Mouse (Mus musculus): ENCODE measurements at regions not wholly inside any gene's neighbourhood (a gene's known extent, or its start where the extent isn't known, plus 50 kb on each side); places are given as distances from the start of the nearest gene placed in this dataset.
A peak's percentile ranks its signal among the peaks of the same experiment; 100 is the strongest.

- Histone ChIP-seq H3K9ac (replicated peaks; ENCODE audit: low read depth) (no peak overlapping the region), H3K4me1 (ENCODE audit: insufficient read depth, low read depth, low read length) (no peaks in the 10 kb centered on the region), H3K27me3 (replicated peaks; ENCODE audit: insufficient read depth, low read length) (no peaks in the 10 kb centered on the region), H3K27ac (ENCODE audit: low read length) (no peak overlapping the region), H3K36me3 (ENCODE audit: insufficient read depth, low read length) (no peaks in the 10 kb centered on the region), H3K9me3 (ENCODE audit: low read length) (no peaks in the 10 kb centered on the region), H3K4me2 (replicated peaks; ENCODE audit: low read depth, low read length) (no peak overlapping the region), H3K4me3 (ENCODE audit: low read depth, low read length) (no peak overlapping the region)
- DNase-seq (ENCODE audit: low spot score) (no peak), ATAC-seq (no peak)
- TF ChIP-seq EP300 (IDR thresholded peaks at IDR 0.05): no peak
- 54% methylated on average over 2 of the region's 2 CpGs for WGBS
These were observed 845.4 kb downstream of the Pcdh18 start for GRCm38 (mm10) chr3:48911758-48912157.

GRCm38 (mm10) chr3:48890403-48890802 is 866.7 kb downstream of the Pcdh18 start:
- H3K27me3 ChIP-seq (replicated peaks; ENCODE audit: insufficient read depth, low read length): no peaks in the 10 kb centered on the region
- H3K4me1 ChIP-seq (ENCODE audit: insufficient read depth, low read depth, low read length): no peaks in the 10 kb centered on the region
- no peaks in the 10 kb centered on the region for H3K9me3 ChIP-seq (ENCODE audit: low read length)
- H3K4me2 ChIP-seq (replicated peaks; ENCODE audit: low read depth, low read length): no peak overlapping the region
- TF ChIP-seq EP300 (IDR thresholded peaks at IDR 0.05) (no peak), CTCF (IDR thresholded peaks at IDR 0.05) (no peak)
- no peak overlapping the region for H3K9ac ChIP-seq (replicated peaks; ENCODE audit: low read depth)
- ATAC-seq (no peak), DNase-seq (ENCODE audit: low spot score) (no peak)
- H3K4me3 ChIP-seq (ENCODE audit: low read depth, low read length): no peak overlapping the region
- 60% methylated on average over 3 of the region's 3 CpGs for WGBS
- H3K36me3 ChIP-seq (ENCODE audit: insufficient read depth, low read length): no peaks in the 10 kb centered on the region
- H3K27ac ChIP-seq (ENCODE audit: low read length): no peak overlapping the region

- no peak for TF ChIP-seq EP300 (IDR thresholded peaks at IDR 0.05)
- TF ChIP-seq CTCF (IDR thresholded peaks at IDR 0.05): no peak
- Histone ChIP-seq H3K9ac (replicated peaks; ENCODE audit: low read depth) (no peak overlapping the region), H3K4me3 (ENCODE audit: low read depth, low read length) (no peak overlapping the region), H3K27ac (ENCODE audit: low read length) (no peak overlapping the region), H3K27me3 (replicated peaks; ENCODE audit: insufficient read depth, low read length) (no peaks in the 10 kb centered on the region), H3K36me3 (ENCODE audit: insufficient read depth, low read length) (no peaks in the 10 kb centered on the region), H3K4me1 (ENCODE audit: insufficient read depth, low read depth, low read length) (no peaks in the 10 kb centered on the region), H3K9me3 (ENCODE audit: low read length) (no peaks in the 10 kb centered on the region), H3K4me2 (replicated peaks; ENCODE audit: low read depth, low read length) (no peak overlapping the region)
- ATAC-seq: no peak
- WGBS: 13% methylated on average over 4 of the region's 4 CpGs
- no peak for DNase-seq (ENCODE audit: low spot score)
These were observed 869.2 kb downstream of the Pcdh18 start for GRCm38 (mm10) chr3:48887885-48888284.

GRCm38 (mm10) chr3:48869527-48869926 is 887.6 kb downstream of the Pcdh18 start:
- Histone ChIP-seq H3K9me3 (ENCODE audit: low read length) (no peaks in the 10 kb centered on the region), H3K9ac (replicated peaks; ENCODE audit: low read depth) (no peak overlapping the region), H3K27ac (ENCODE audit: low read length) (no peak overlapping the region), H3K4me1 (ENCODE audit: insufficient read depth, low read depth, low read length) (no peaks in the 10 kb centered on the region), H3K27me3 (replicated peaks; ENCODE audit: insufficient read depth, low read length) (no peaks in the 10 kb centered on the region), H3K4me3 (ENCODE audit: low read depth, low read length) (no peak overlapping the region), H3K4me2 (replicated peaks; ENCODE audit: low read depth, low read length) (no peak overlapping the region), H3K36me3 (ENCODE audit: insufficient read depth, low read length) (no peaks in the 10 kb centered on the region)
- WGBS: 50% methylated on average over 2 of the region's 2 CpGs
- DNase-seq (ENCODE audit: low spot score): no peak
- TF ChIP-seq EP300 (IDR thresholded peaks at IDR 0.05): no peak
- TF ChIP-seq CTCF (IDR thresholded peaks at IDR 0.05): no peak
- no peak for ATAC-seq

- no peak overlapping the region for H3K4me3 ChIP-seq (ENCODE audit: low read depth, low read length)
- no peak for ATAC-seq
- H3K9me3 ChIP-seq (ENCODE audit: low read length): no peaks in the 10 kb centered on the region
- peak; percentile 75 for DNase-seq (ENCODE audit: low spot score)
- WGBS: 40% methylated on average over 6 of the region's 6 CpGs
- no peaks in the 10 kb centered on the region for H3K36me3 ChIP-seq (ENCODE audit: insufficient read depth, low read length)
- peak; percentile 67 for TF ChIP-seq CTCF (IDR thresholded peaks at IDR 0.05)
- TF ChIP-seq EP300 (IDR thresholded peaks at IDR 0.05): no peak
- H3K27me3 ChIP-seq (replicated peaks; ENCODE audit: insufficient read depth, low read length): no peaks in the 10 kb centered on the region
- no peak overlapping the region for H3K9ac ChIP-seq (replicated peaks; ENCODE audit: low read depth)
- no peak overlapping the region for H3K27ac ChIP-seq (ENCODE audit: low read length)
- no peak overlapping the region for H3K4me2 ChIP-seq (replicated peaks; ENCODE audit: low read depth, low read length)
- H3K4me1 ChIP-seq (ENCODE audit: insufficient read depth, low read depth, low read length): no peaks in the 10 kb centered on the region
These were observed 911.0 kb downstream of the Pcdh18 start for GRCm38 (mm10) chr3:48846049-48846653.

- Histone ChIP-seq H3K36me3 (ENCODE audit: insufficient read depth, low read length) (no peaks in the 10 kb centered on the region), H3K4me2 (replicated peaks; ENCODE audit: low read depth, low read length) (no peak overlapping the region), H3K9me3 (ENCODE audit: low read length) (no peaks in the 10 kb centered on the region), H3K27ac (ENCODE audit: low read length) (no peak overlapping the region), H3K27me3 (replicated peaks; ENCODE audit: insufficient read depth, low read length) (no peaks in the 10 kb centered on the region), H3K9ac (replicated peaks; ENCODE audit: low read depth) (no peak overlapping the region), H3K4me3 (ENCODE audit: low read depth, low read length) (no peak overlapping the region), H3K4me1 (ENCODE audit: insufficient read depth, low read depth, low read length) (no peaks in the 10 kb centered on the region)
- 56% methylated on average over 3 of the region's 3 CpGs for WGBS
- DNase-seq (ENCODE audit: low spot score): no peak
- TF ChIP-seq CTCF (IDR thresholded peaks at IDR 0.05) (no peak), EP300 (IDR thresholded peaks at IDR 0.05) (no peak)
- no peak for ATAC-seq
These were observed 916.4 kb downstream of the Pcdh18 start for GRCm38 (mm10) chr3:48840692-48841091.

GRCm38 (mm10) chr3:48823360-48823759 is 933.8 kb downstream of the Pcdh18 start:
- H3K9ac ChIP-seq (replicated peaks; ENCODE audit: low read depth): no peak overlapping the region
- TF ChIP-seq EP300 (IDR thresholded peaks at IDR 0.05) (no peak), CTCF (IDR thresholded peaks at IDR 0.05) (no peak)
- no peaks in the 10 kb centered on the region for H3K36me3 ChIP-seq (ENCODE audit: insufficient read depth, low read length)
- H3K9me3 ChIP-seq (ENCODE audit: low read length): no peaks in the 10 kb centered on the region
- no peaks in the 10 kb centered on the region for H3K4me1 ChIP-seq (ENCODE audit: insufficient read depth, low read depth, low read length)
- 56% methylated on average over 6 of the region's 6 CpGs for WGBS
- ATAC-seq: no peak
- DNase-seq (ENCODE audit: low spot score): no peak
- no peaks in the 10 kb centered on the region for H3K27me3 ChIP-seq (replicated peaks; ENCODE audit: insufficient read depth, low read length)
- no peak overlapping the region for H3K4me3 ChIP-seq (ENCODE audit: low read depth, low read length)
- H3K4me2 ChIP-seq (replicated peaks; ENCODE audit: low read depth, low read length): no peak overlapping the region
- H3K27ac ChIP-seq (ENCODE audit: low read length): no peak overlapping the region

All from lung, postnatal 0 days (tissue).